Mouse (Mus musculus) liver, adult 2 months (tissue): ENCODE results near the gene Ston1.

Experiments
- CTCF ChIP-seq: fragments of 200-500 bp; IDR thresholded peaks from 2 replicates; pipeline ENCODE4 v1.5.1; 2011; ENCODE audit warnings: low read depth, low read length, control low read depth
- POLR2A ChIP-seq: fragments of 200-500 bp; IDR thresholded peaks from 2 replicates; pipeline ENCODE4 v1.6.1; 2011; ENCODE audit warnings: low read length, control low read depth; ENCODE audit not compliant: insufficient read depth; ENCODE audit errors: extremely low read depth

- TF ChIP-seq CTCF: no peak
- TF ChIP-seq POLR2A: no peak
Observed at GRCm38 (mm10) chr17:88696656-88697333, 99.3 kb downstream of the Ston1 start.
